In the genomic region with DNA sequence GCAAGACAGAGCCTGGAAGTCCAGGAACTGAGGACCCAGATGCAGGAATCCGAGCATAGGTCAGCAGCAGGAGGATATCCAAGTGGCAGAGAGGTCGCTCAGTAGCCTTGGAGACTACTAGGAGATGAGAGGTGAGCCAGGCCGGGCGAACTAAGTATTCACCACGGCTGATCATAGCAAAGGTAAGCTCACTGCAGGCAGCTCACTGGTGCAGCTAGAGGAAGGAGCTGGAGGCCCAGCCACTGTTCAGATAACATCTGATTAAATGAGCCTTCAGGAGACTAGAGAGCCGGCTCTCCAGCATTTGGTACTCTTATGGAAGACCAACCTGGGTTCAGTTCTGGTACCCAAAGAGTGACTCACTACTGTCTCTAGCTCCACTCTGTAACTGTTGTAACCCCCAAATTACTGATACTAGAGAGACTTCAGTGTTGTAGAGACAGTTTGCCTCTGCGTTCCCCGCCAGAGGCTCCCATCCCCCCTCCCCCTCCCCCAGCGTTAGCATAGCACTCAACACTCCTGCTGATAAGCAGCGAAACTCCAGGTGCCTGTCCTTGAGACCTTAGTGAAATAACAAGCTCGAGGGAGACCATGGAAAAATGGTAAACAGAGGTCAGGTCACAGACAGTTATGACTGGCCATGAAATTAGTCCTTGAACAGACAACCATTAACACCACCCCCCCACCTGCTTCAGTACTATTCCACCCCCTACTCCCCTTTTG, we compare ENCODE assay signal across 29 mouse cellular contexts. TPM values are rescaled to one million over a fixed set of nuclear protein-coding genes. Genes with fewer than 3 reads are reported as not detected.
DNase-seq lines count a peak whose midpoint lies in the region; ATAC-seq and TF ChIP-seq lines count a peak whose summit lies in the region.
"Had no signal": no experiment of that assay in that cellular context is flagged by ENCODE, and none has a peak within 500 bp of the region (broad histone marks: within the 10 kb centered on the region; RNA-seq: fewer than 3 reads in every experiment).

No protein-coding gene starts in this region.

- H3K9me3 ChIP-seq in forebrain, embryonic 11.5 days (ENCODE audit: control insufficient read depth, low read length) = no peaks in the 10 kb centered on the region
- H3K9me3 ChIP-seq in forebrain, embryonic 10.5 days = no peaks in the 10 kb centered on the region
- no peaks in the 10 kb centered on the region for H3K9me3 ChIP-seq in liver, embryonic 12.5 days (replicated peaks)
- H3K9me3 ChIP-seq in midbrain, embryonic 16.5 days (replicated peaks; ENCODE audit: control insufficient read depth, low read length, poor library complexity, severe bottlenecking) = no peaks in the 10 kb centered on the region
- H3K9me3 ChIP-seq: embryonic facial prominence, embryonic 15.5 days; forebrain, embryonic 13.5 days; hindbrain, embryonic 10.5 days; limb, embryonic 12.5 days; neural tube, embryonic 13.5 days had no signal

- H3K4me1 ChIP-seq in forebrain, embryonic 11.5 days (replicated peaks; ENCODE audit: control insufficient read depth, insufficient read depth, low read length) = peaks cover 6% of the 10 kb centered on the region
- H3K4me1 ChIP-seq in forebrain, embryonic 10.5 days = peaks cover 34% of the 10 kb centered on the region
- H3K4me1 ChIP-seq in testis, adult 2 months (ENCODE audit: control insufficient read depth, insufficient read depth, low read length) = peaks cover 10% of the 10 kb centered on the region
- peaks cover 54% of the 10 kb centered on the region for H3K4me1 ChIP-seq in liver, embryonic 12.5 days
- H3K4me1 ChIP-seq in midbrain, embryonic 16.5 days (ENCODE audit: control insufficient read depth, insufficient read depth, low read length) = peaks cover 17% of the 10 kb centered on the region

- peaks cover 17% of the 10 kb centered on the region for H3K27me3 ChIP-seq in forebrain, embryonic 11.5 days (ENCODE audit: control insufficient read depth, insufficient read depth, low read length)
- peaks cover 56% of the 10 kb centered on the region for H3K27me3 ChIP-seq in forebrain, embryonic 10.5 days (ENCODE audit: poor library complexity, severe bottlenecking)
- H3K27me3 ChIP-seq in testis, adult 2 months (ENCODE audit: control insufficient read depth, insufficient read depth, low read length) = no peaks in the 10 kb centered on the region
- H3K27me3 ChIP-seq in liver, embryonic 12.5 days (replicated peaks) = peaks cover 45% of the 10 kb centered on the region
- no peaks in the 10 kb centered on the region for H3K27me3 ChIP-seq in midbrain, embryonic 16.5 days (ENCODE audit: control insufficient read depth, insufficient read depth, low read depth, low read length)

- peak; percentile 41 for DNase-seq in forebrain, embryonic 11.5 days (ENCODE audit: low spot score)
- DNase-seq in forebrain, embryonic 10.5 days (ENCODE audit: extremely low spot score, low spot score) = no peak
- no peak for DNase-seq in testis, postnatal 14 days (ENCODE audit: low spot score)
- DNase-seq: adrenal gland, postnatal 25 days; cerebellum, adult 18-20 months; cerebellum, postnatal 25 days; embryo, embryonic 11 days; gastrocnemius, postnatal 25 days; kidney, adult 11 months; lung, embryonic 14.5 days; lung, postnatal 36 days; right cerebral cortex, adult 18-20 months; thymus, postnatal 36 days had no signal

- H3K4me2 ChIP-seq in forebrain, embryonic 11.5 days (ENCODE audit: low read depth, low read length, severe bottlenecking) = no peak overlapping the region
- H3K4me2 ChIP-seq in liver, embryonic 12.5 days = peak overlapping the region; percentile 55
- H3K4me2 ChIP-seq in midbrain, embryonic 16.5 days (ENCODE audit: low read length) = no peak overlapping the region
- H3K4me2 ChIP-seq: embryonic facial prominence, embryonic 15.5 days; forebrain, embryonic 13.5 days; limb, embryonic 12.5 days; lung, embryonic 14.5 days; neural tube, embryonic 13.5 days had no signal

- no peak for ATAC-seq in forebrain, embryonic 11.5 days (replicated peaks; ENCODE audit: low FRiP score)
- ATAC-seq in liver, embryonic 12.5 days = peak; percentile 48
- ATAC-seq in monocyte, adult 5-6 weeks (replicated peaks; ENCODE audit: insufficient number of reproducible peaks, low FRiP score, low TSS enrichment, poor library complexity, severe bottlenecking) = no peak
- ATAC-seq in midbrain, embryonic 16.5 days = no peak
- ATAC-seq in activated CD4-positive, CD25-positive, alpha-beta regulatory T cell, adult 4 months = no peak
- ATAC-seq: CD4-positive, CD25-positive, alpha-beta regulatory T cell, adult 4 months; forebrain, embryonic 13.5 days had no signal

- H3K36me3 ChIP-seq in forebrain, embryonic 11.5 days (ENCODE audit: control insufficient read depth, insufficient read depth, low read length) = no peaks in the 10 kb centered on the region
- no peaks in the 10 kb centered on the region; the same call in 1 of the 2 replicates for H3K36me3 ChIP-seq in forebrain, embryonic 10.5 days (replicated peaks)
- H3K36me3 ChIP-seq in testis, adult 2 months (ENCODE audit: control insufficient read depth, insufficient read depth, low read length) = no peaks in the 10 kb centered on the region; the same call in none of the 2 replicates
- no peaks in the 10 kb centered on the region for H3K36me3 ChIP-seq in liver, embryonic 12.5 days
- no peaks in the 10 kb centered on the region for H3K36me3 ChIP-seq in midbrain, embryonic 16.5 days (ENCODE audit: control insufficient read depth, insufficient read depth, low read length)
- H3K36me3 ChIP-seq: embryonic facial prominence, embryonic 15.5 days; hindbrain, embryonic 10.5 days; limb, embryonic 12.5 days; neural tube, embryonic 13.5 days had no signal

- no peak overlapping the region for H3K9ac ChIP-seq in forebrain, embryonic 11.5 days (ENCODE audit: low read length)
- H3K9ac ChIP-seq in liver, embryonic 12.5 days = peak overlapping the region; percentile 32
- no peak overlapping the region for H3K9ac ChIP-seq in midbrain, embryonic 16.5 days (ENCODE audit: low read depth, low read length)
- H3K9ac ChIP-seq: embryonic facial prominence, embryonic 15.5 days; forebrain, embryonic 13.5 days; limb, embryonic 12.5 days; lung, embryonic 14.5 days; neural tube, embryonic 13.5 days had no signal

- TF ChIP-seq CTCF in testis, adult 2 months (IDR thresholded peaks at IDR 0.05; ENCODE audit: control insufficient read depth, insufficient read depth, insufficient replicate concordance, low read depth, low read length) = no peak

- no peak overlapping the region for H3K4me3 ChIP-seq in forebrain, embryonic 11.5 days (ENCODE audit: low read depth, low read length)
- H3K4me3 ChIP-seq in forebrain, embryonic 10.5 days = no peak overlapping the region
- peak overlapping the region; percentile 65 for H3K4me3 ChIP-seq in testis, adult 2 months (ENCODE audit: control insufficient read depth, low read depth, low read length)
- H3K4me3 ChIP-seq in liver, embryonic 12.5 days = peak overlapping the region; percentile 12; the same call in 1 of the 2 replicates
- no peak overlapping the region for H3K4me3 ChIP-seq in midbrain, embryonic 16.5 days (ENCODE audit: low read depth, low read length)
- H3K4me3 ChIP-seq: embryonic facial prominence, embryonic 15.5 days; forebrain, embryonic 13.5 days; hindbrain, embryonic 10.5 days; limb, embryonic 12.5 days; neural tube, embryonic 13.5 days had no signal

- WGBS in forebrain, embryonic 11.5 days = 31% methylated on average over 11 of the region's 11 CpGs
- 29% methylated on average over 11 of the region's 11 CpGs for WGBS in forebrain, embryonic 10.5 days
- WGBS in liver, embryonic 12.5 days (ENCODE audit: insufficient replicate concordance) = 8% methylated on average over 11 of the region's 11 CpGs
- WGBS in midbrain, embryonic 16.5 days = 39% methylated on average over 11 of the region's 11 CpGs

- TF ChIP-seq POLR2A in testis, adult 2 months (IDR thresholded peaks at IDR 0.05; ENCODE audit: control insufficient read depth, low read depth, low read length) = no peak

- H3K27ac ChIP-seq in forebrain, embryonic 11.5 days (ENCODE audit: low read depth, low read length) = no peak overlapping the region
- no peak overlapping the region for H3K27ac ChIP-seq in forebrain, embryonic 10.5 days
- H3K27ac ChIP-seq in testis, adult 2 months (ENCODE audit: control insufficient read depth, insufficient read depth, low read depth, low read length) = no peak overlapping the region
- H3K27ac ChIP-seq in liver, embryonic 12.5 days = peak overlapping the region; percentile 13; the same call in 1 of the 2 replicates
- no peak overlapping the region for H3K27ac ChIP-seq in midbrain, embryonic 16.5 days (ENCODE audit: low read length)
- H3K27ac ChIP-seq: embryonic facial prominence, embryonic 15.5 days; forebrain, embryonic 13.5 days; hindbrain, embryonic 10.5 days; kidney, postnatal 0 days; limb, embryonic 12.5 days; stomach, postnatal 0 days had no signal

RNA-seq across cellular contexts. Expression of a gene that starts 6.4 kb away (rescaled TPM):
- polyA plus RNA-seq in forebrain, embryonic 11.5 days (2014; fragmentation: Nextera tagmentation; extraction: Ambion mirVana) = 10.1 and 12.2 TPM in 2 replicates
- 6.9 and 8.5 TPM in 2 replicates for polyA plus RNA-seq in forebrain, embryonic 10.5 days (2016; fragmentation: Nextera tagmentation; extraction: Ambion mirVana)
- 515 and 590 TPM in 2 replicates for polyA plus RNA-seq in testis, adult 2 months (2012; rRNA removed)
- polyA plus RNA-seq in liver, embryonic 12.5 days (2016; fragmentation: Nextera tagmentation; extraction: Ambion mirVana) = 7.1 TPM in 2 replicates
- 223 to 304 TPM (median 264 TPM) in 3 replicates for total RNA-seq in monocyte, adult 5-6 weeks (2017)
- polyA plus RNA-seq in midbrain, embryonic 16.5 days (2015; fragmentation: Nextera tagmentation; extraction: Ambion mirVana) = 31.4 and 37.5 TPM in 2 replicates
- polyA plus RNA-seq in activated CD4-positive, CD25-positive, alpha-beta regulatory T cell, adult 4 months (2017; shearing (Covaris generic)) = 10 to 100 TPM; 18.9 TPM

RNA-seq across cellular contexts. Expression of a gene that starts 53.7 kb away (rescaled TPM):
- polyA plus RNA-seq in forebrain, embryonic 11.5 days (2014; fragmentation: Nextera tagmentation; extraction: Ambion mirVana) = 1.5 and 2.0 TPM in 2 replicates
- polyA plus RNA-seq in forebrain, embryonic 10.5 days (2016; fragmentation: Nextera tagmentation; extraction: Ambion mirVana) = 3.3 and 4.6 TPM in 2 replicates
- polyA plus RNA-seq in testis, adult 2 months (2012; rRNA removed) = 0.42 and 2.4 TPM in 2 replicates
- polyA plus RNA-seq in liver, embryonic 12.5 days (2016; fragmentation: Nextera tagmentation; extraction: Ambion mirVana) = 1.9 and 2.0 TPM in 2 replicates
- total RNA-seq in monocyte, adult 5-6 weeks (2017) = not detected in 3 replicates
- not detected in 2 replicates for polyA plus RNA-seq in midbrain, embryonic 16.5 days (2015; fragmentation: Nextera tagmentation; extraction: Ambion mirVana)
- not detected for polyA plus RNA-seq in activated CD4-positive, CD25-positive, alpha-beta regulatory T cell, adult 4 months (2017; shearing (Covaris generic))
- total RNA-seq: adrenal gland, postnatal 25 days; gastrocnemius, postnatal 25 days; layer of hippocampus, postnatal 14 days; left cerebral cortex, postnatal 10 days had no signal
- polyA plus RNA-seq: CD4-positive, CD25-positive, alpha-beta regulatory T cell, adult 4 months; forebrain, embryonic 13.5 days; heart, embryonic 14.5 days; neural tube, embryonic 13.5 days had no signal

RNA-seq across cellular contexts. Expression of a gene that starts 59.9 kb away (rescaled TPM):
- polyA plus RNA-seq in forebrain, embryonic 11.5 days (2014; fragmentation: Nextera tagmentation; extraction: Ambion mirVana) = 173 and 174 TPM in 2 replicates
- 237 and 245 TPM in 2 replicates for polyA plus RNA-seq in forebrain, embryonic 10.5 days (2016; fragmentation: Nextera tagmentation; extraction: Ambion mirVana)
- 98.0 and 115 TPM in 2 replicates for polyA plus RNA-seq in testis, adult 2 months (2012; rRNA removed)
- polyA plus RNA-seq in liver, embryonic 12.5 days (2016; fragmentation: Nextera tagmentation; extraction: Ambion mirVana) = 176 and 179 TPM in 2 replicates
- 62.2 to 89.0 TPM (median 73.4 TPM) in 3 replicates for total RNA-seq in monocyte, adult 5-6 weeks (2017)
- 81.6 and 81.7 TPM in 2 replicates for polyA plus RNA-seq in midbrain, embryonic 16.5 days (2015; fragmentation: Nextera tagmentation; extraction: Ambion mirVana)
- 100 to 1,000 TPM in 1 of 2 experiments, 10 to 100 TPM in 1; 62.4 to 108 TPM for polyA plus RNA-seq in activated CD4-positive, CD25-positive, alpha-beta regulatory T cell, adult 4 months (2017; shearing (Covaris generic))

Comparison
In these comparisons a context has a peak if more than half of its experiments do, and no peak if none do; other contexts are left out.
1. H3K4me3 ChIP-seq: peak in testis, adult 2 months (single experiment) and liver, embryonic 12.5 days (single experiment); none in forebrain, embryonic 11.5 days (single experiment), forebrain, embryonic 10.5 days (single experiment) and midbrain, embryonic 16.5 days (single experiment).
2. RNA of a gene that starts 6.4 kb away (polyA plus RNA-seq): 515 to 590 TPM in testis, adult 2 months; 31.4 to 37.5 TPM in midbrain, embryonic 16.5 days, 18.9 TPM in activated CD4-positive, CD25-positive, alpha-beta regulatory T cell, adult 4 months, 10.1 to 12.2 TPM in forebrain, embryonic 11.5 days, 7.1 TPM in liver, embryonic 12.5 days and 6.9 to 8.5 TPM in forebrain, embryonic 10.5 days; every median in the first group is over 10 times any median in the second.